Mouse (Mus musculus): ENCODE measurements around the gene Gramd1b.

- TF ChIP-seq CTCF (IDR thresholded peaks at IDR 0.05) (no peak), EP300 (IDR thresholded peaks at IDR 0.05) (no peak)
These were observed 76.2 kb downstream of the Gramd1b start for GRCm38 (mm10) chr9:40455020-40455335.
